Mouse (Mus musculus) spleen, adult 12 weeks (tissue): ENCODE measurements around the gene Gnl2.
A peak's percentile ranks its signal among the peaks of the same experiment; 100 is the strongest.

ENCODE experiments used
- DNase-seq: peaks from one replicate; pipeline ENCODE4 v3.0.0; 2022; ENCODE audit warnings: low spot score

Gnl2 gene

DNA sequence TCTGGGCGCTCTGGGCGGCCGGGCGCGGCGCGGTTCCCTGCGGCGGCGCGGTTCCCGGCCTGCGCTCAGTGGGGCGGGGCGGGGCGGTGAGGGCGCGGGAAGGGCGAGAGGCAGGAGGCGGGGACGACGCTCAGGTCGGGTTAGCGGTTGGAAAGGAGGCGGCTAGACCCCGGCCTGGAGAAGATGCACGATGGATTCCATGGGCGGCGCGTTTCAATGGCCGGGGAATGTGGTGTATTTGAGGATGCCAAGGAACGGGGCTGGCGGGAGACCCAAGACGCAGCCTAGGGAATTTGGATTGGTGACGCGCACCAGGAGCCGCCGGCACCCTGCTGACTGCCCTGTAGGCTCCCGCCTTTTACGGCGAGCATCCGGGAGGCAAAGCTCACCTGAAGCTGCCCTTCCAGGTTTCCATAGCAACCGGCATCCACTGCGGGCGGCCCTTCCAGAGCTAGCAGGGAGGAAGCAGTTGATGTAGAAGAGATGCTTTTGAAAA, 69.0 kb downstream of the Gnl2 start:
- DNase-seq, result no peak

DNA sequence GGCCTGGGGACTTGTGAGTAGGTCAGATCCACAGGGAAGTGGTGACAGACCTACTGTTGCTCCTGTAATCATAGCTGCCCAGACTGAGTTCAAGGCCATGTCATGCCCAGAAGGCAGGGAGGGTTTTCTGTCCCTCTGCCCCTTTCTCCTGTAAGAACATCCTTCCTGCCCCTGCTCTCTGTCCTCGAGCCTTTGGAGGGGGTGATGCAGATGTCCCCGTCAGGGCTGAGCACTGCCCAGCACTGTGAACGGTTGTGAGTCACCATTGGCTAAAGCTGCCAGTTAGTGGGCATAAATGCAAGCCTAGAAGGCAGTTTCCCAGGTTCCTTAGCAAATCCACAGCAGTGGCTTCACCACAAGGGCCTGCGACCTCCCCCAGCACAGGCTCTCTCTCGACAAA, 76.6 kb downstream of the Gnl2 start:
- DNase-seq, result no peak

DNA sequence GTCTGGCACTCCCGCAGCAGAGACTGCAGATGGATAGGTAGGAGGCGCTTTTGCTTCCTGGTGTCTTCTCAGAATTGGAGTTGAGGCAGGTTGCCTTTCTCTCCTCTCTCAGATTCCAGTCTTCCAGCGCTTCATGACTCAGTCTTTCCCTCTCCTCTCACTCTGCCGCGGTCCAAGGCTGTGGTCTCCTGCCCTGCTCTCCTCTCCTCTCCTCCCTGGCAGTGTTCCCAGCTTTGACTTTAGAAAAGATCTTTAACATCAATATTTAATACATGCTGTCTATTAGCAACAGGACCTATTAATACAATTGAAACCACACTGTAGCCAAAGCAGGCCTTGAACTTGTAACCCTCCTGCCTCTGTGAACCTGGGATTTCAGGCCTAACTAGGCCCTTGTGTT, 79.7 kb downstream of the Gnl2 start:
- no peak for DNase-seq

DNA sequence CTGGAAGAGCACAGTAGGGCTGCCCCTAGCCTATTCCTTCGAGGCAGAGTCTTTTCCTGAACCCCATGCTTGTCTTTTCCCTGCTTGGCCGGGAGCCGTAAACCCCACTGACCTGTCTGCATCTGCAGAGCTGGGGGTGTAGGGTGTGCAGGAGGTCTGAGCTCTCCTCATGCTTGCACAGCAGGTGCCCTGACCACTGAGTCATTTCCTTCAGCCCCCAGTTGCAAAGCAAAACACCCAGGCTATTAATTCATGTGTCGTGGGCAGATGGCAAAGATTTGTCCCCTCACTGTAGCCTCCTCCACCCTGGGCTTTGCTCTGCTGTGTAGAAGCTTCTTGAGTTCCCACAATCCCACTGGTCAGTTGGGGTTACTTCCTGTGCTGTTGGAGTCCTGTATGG, 81.0 kb downstream of the Gnl2 start:
- no peak for DNase-seq

DNA sequence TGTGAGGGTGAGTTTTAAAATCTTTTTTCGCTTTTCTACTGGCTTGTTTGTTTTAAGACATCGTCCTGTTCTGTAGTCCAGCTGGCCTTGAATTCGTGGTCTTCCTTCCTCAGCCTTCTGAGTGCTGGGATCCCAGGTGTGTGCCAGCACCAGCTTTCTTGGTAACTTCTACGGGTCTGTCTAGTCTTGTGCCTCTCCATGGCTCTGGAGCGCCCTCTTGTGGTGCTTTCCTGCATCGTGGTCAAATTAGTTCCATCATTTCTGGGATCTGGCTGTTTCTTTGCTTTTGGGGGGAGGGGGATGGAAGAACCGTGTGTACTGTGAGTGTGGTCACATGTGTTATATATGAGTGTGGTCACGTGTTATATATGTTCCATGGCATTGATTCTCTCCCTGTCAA, 83.1 kb downstream of the Gnl2 start:
- peak; percentile 75 for DNase-seq

DNA sequence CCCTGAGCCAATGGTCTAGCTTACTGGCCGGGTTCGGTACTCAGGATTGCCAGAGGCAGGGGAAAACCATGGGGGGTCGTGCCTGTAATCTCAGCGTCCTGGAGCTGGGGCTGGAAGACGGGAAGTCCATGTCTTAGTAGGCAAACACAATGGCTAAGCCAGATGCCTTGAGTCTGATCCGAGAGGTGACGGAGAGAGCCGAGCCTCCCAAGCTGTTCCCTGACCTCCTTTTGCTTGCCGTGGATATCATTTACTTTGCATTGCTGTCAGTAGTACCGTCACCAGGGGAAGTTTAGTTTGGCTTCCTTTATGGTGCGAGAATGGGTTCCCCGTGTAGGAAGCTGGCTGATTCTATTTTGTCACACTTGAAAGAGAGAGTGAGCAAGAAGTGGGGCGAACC, 84.9 kb downstream of the Gnl2 start:
- no peak for DNase-seq
